Mouse (Mus musculus): Measurements from ENCODE around the gene Osmr. TPM values are rescaled to one million over a fixed set of nuclear protein-coding genes. Genes with fewer than 3 reads are reported as not detected.
A peak's percentile ranks its signal among the peaks of the same experiment; 100 is the strongest.

The Osmr gene
- polyA plus RNA-seq, 1 experiment: 13.1 TPM

DNA sequence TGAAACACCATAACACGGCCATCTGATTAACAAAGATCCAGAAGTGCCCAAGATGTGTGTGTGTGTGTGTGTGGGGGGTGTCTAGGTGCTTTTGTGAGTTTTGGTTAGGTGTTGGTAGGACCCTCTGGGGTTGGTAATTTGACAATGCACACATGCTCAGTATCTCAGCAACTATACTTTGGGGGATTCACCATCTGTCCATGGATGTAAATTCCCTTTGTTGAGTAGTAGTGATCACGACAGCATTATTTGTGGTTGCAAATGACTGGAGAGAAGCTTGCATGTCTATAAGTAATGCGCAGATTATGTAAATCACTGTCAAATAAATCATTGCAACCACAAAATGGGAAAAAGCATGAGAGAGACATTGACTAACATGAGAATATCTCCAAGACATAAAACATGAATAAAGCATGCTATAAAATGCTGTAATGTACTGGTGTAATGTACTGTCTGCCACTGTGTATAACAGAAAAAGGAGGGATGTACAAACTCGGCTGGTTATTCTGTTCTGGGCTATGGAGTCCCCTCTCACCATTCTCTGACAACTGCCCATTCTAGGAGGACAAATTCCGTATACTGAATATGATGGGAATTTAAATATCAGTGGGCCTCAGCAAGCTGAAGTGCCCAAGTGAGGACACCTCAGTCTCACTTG, 27.3 kb upstream of the Osmr start:
- H3K4me3 ChIP-seq (replicated peaks; ENCODE audit: extremely low read depth, low read depth, low read length): no peak overlapping the region
- 84% methylated on average over 5 of the region's 5 CpGs for WGBS
- H3K4me1 ChIP-seq (ENCODE audit: control insufficient read depth, insufficient read depth, low read length): peaks cover 3% of the 10 kb centered on the region
- no peak for DNase-seq
- TF ChIP-seq CTCF (IDR thresholded peaks at IDR 0.05; ENCODE audit: insufficient read depth, low read length) (no peak), POLR2A (IDR thresholded peaks at IDR 0.05; ENCODE audit: borderline replicate concordance, extremely low read depth, low read depth, low read length) (no peak)

DNA sequence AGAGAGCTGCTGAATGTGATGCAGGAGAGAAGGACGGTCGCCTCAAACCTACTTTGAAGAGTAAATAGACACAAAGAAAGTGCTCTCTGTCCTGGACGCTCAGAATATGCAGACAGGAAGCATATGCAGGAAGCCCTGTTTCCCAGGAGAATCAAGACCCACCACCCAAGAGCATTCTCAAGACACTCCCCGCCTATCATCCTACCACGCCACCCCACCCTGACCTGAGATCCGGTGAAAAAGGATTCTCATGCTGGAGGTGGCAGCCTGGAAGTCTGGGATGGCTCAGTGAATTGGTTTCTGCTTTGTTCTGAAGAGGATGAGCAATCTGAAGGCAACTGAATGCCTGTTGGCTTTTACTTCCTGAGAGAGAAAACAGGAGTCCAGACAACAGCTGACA, 26.5 kb upstream of the Osmr start:
- WGBS: 49% methylated on average over 6 of the region's 6 CpGs
- no peak for DNase-seq
- no peak for TF ChIP-seq CTCF (IDR thresholded peaks at IDR 0.05; ENCODE audit: insufficient read depth, low read length)
- no peak for TF ChIP-seq POLR2A (IDR thresholded peaks at IDR 0.05; ENCODE audit: borderline replicate concordance, extremely low read depth, low read depth, low read length)

DNA sequence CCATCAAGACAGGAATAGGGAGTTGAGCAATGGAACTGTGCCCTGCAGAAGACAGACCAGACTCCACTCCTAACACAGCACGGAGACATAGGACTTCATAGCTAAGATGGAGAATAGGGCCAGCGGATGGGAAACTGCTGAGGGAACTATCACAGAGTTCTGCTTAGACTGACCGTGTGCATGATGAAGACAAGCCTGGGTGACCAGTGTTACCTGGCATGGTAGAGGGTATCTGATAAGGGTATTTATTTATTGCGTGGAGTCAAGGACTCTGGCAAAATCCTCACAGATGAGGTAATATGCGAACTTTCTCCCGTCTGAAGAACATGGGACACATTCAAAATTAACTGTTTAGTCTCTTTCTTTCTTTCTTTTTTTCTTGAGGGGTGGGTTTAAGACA, 9.5 kb upstream of the Osmr start:
- no peaks in the 10 kb centered on the region for H3K4me1 ChIP-seq (ENCODE audit: control insufficient read depth, insufficient read depth, low read length)
- no peak for TF ChIP-seq CTCF (IDR thresholded peaks at IDR 0.05; ENCODE audit: insufficient read depth, low read length)
- no peak for TF ChIP-seq POLR2A (IDR thresholded peaks at IDR 0.05; ENCODE audit: borderline replicate concordance, extremely low read depth, low read depth, low read length)
- no peak overlapping the region for H3K4me3 ChIP-seq (replicated peaks; ENCODE audit: extremely low read depth, low read depth, low read length)
- WGBS: 71% methylated on average over 6 of the region's 6 CpGs
- no peak for DNase-seq

More for the DNA sequence above, 26.5 kb upstream of the Osmr start:
- no peak overlapping the region for H3K4me3 ChIP-seq (replicated peaks; ENCODE audit: extremely low read depth, low read depth, low read length)
- H3K4me1 ChIP-seq (ENCODE audit: control insufficient read depth, insufficient read depth, low read length): peaks cover under 1% of the 10 kb centered on the region; the same call in 1 of the 2 replicates

DNA sequence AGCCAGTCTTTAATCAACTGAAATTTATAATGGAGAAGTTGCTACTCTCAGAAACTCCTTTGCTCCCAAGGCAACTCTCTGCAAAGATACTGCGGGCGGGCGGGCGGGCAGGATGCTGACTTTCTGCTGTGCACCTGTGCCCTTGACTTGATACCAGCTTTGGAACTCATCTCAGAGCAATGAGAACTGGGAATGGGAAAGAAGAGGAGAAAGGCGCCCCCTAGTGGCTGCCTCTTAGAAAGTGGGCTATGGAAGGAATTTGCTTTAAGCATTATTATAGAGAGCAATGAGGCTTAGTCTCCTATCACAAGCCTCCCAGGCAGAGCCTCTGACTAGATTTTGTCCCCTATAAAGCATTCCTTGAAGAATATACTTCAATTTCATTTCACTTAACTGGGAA, 9.0 kb upstream of the Osmr start:
- 57% methylated on average over 5 of the region's 5 CpGs for WGBS
- Histone ChIP-seq H3K4me1 (ENCODE audit: control insufficient read depth, insufficient read depth, low read length) (no peaks in the 10 kb centered on the region), H3K4me3 (replicated peaks; ENCODE audit: extremely low read depth, low read depth, low read length) (no peak overlapping the region)
- TF ChIP-seq POLR2A (IDR thresholded peaks at IDR 0.05; ENCODE audit: borderline replicate concordance, extremely low read depth, low read depth, low read length) (no peak), CTCF (IDR thresholded peaks at IDR 0.05; ENCODE audit: insufficient read depth, low read length) (no peak; the same call in 1 of the 2 replicates)
- DNase-seq: peak; percentile 69

DNA sequence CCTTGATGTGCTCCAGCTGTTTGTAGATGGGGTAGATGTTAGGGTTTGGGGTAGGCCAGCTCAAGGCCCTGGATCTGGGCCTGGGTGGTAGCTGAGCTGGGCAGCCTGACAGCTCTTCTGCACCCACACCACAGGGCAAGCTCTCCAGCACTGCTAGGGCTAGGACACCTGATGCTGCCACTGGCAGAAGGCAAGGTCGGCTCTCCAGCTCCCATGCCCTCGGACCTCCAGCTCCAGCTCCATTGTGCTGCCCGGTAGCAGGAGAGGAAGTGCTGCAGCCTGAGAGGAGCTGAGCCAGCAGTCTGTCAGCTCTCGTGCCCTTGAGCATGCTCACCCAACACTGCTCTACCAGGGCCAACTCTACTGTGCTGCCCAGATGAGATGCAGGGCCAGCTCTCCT, 8.3 kb upstream of the Osmr start:
- H3K4me3 ChIP-seq (replicated peaks; ENCODE audit: extremely low read depth, low read depth, low read length): no peak overlapping the region
- H3K4me1 ChIP-seq (ENCODE audit: control insufficient read depth, insufficient read depth, low read length): no peaks in the 10 kb centered on the region
- DNase-seq: no peak
- 43% methylated on average over 4 of the region's 4 CpGs for WGBS
- TF ChIP-seq POLR2A (IDR thresholded peaks at IDR 0.05; ENCODE audit: borderline replicate concordance, extremely low read depth, low read depth, low read length) (no peak), CTCF (IDR thresholded peaks at IDR 0.05; ENCODE audit: insufficient read depth, low read length) (no peak)

DNA sequence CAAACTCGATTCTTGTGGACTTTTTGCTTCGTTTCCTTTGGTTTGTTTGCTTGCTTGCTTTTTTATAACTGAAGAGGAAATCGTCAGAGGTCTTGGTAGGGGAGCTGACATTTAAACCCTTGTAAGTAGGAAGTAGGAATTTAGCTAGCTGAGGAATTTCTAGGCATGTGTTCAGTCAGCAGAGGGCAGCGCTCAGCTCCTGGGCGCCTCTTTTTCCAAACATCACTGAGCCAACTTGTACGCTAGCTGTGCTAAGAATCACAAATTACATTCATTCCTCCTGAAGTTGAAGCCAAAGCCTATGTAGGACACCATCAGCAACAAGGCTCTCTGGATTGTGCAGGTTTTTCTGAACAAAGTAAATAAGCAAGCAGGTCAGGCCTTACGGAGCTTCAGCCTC, 7.4 kb upstream of the Osmr start:
- Histone ChIP-seq H3K4me1 (ENCODE audit: control insufficient read depth, insufficient read depth, low read length) (no peaks in the 10 kb centered on the region), H3K4me3 (replicated peaks; ENCODE audit: extremely low read depth, low read depth, low read length) (no peak overlapping the region)
- WGBS: 19% methylated on average over 7 of the region's 7 CpGs
- TF ChIP-seq POLR2A (IDR thresholded peaks at IDR 0.05; ENCODE audit: borderline replicate concordance, extremely low read depth, low read depth, low read length): no peak
- peak; percentile 76 for TF ChIP-seq CTCF (IDR thresholded peaks at IDR 0.05; ENCODE audit: insufficient read depth, low read length)
- DNase-seq: peak; percentile 34

DNA sequence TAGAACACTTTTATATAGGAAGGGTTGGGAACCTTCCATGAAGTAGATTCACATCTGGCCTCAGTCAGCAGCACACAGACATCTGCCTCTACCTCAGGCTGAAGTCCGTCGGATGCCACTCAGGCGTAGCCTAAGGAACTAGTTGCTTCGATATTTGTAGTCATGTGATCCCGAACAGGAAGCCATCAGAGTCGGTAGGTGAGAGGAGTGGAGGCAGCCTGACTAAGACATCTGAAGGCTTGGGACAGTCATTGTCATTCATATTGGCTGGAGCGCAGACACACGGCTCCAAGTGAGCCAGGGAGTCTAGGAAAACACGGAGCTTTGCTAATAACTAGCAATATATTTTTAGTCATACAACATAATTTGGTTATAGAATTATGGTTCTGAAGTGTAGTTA, 6.4 kb upstream of the Osmr start:
- Histone ChIP-seq H3K4me1 (ENCODE audit: control insufficient read depth, insufficient read depth, low read length) (no peaks in the 10 kb centered on the region), H3K4me3 (replicated peaks; ENCODE audit: extremely low read depth, low read depth, low read length) (no peak overlapping the region)
- WGBS: 71% methylated on average over 9 of the region's 9 CpGs
- no peak for DNase-seq
- TF ChIP-seq POLR2A (IDR thresholded peaks at IDR 0.05; ENCODE audit: borderline replicate concordance, extremely low read depth, low read depth, low read length) (no peak), CTCF (IDR thresholded peaks at IDR 0.05; ENCODE audit: insufficient read depth, low read length) (no peak)

DNA sequence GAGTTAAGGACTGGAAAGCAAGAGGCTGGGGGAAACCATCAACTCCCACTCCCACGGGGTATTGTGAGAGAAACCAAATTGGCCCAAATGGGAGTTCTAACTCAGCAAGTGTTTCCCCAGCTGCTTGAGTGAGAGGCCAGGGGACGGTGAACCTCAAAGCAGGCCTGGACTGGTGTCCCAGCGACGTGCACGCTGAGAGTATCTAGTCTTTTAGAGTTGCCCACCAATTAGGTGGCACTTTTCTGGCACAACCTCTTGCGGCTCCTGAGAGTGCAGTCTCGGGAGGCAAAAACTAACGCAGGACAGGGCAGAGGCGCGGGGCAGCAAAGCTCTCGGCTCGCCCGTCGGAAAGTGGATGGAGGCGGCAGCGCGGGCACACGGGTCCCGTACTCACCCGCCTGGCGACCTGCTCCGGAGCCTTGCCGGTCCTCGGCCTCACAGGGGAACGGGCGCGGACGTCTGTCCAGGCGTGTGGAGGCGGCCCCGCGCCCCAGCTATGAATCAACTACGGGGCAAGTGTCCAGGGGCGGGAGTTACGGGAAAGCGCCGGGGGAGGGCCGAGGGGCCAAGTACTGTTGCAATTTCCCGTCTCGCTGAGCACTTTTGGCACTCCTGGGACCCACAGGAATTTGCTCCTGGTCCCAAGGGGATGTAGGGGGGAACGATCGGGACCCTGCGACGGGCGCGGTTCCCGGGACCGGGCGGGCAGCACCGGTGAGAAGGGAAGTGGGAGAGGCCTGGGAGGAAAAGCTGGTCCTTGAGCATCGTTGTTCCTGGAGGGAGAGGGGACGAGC, 765 bp downstream of the Osmr start:
- H3K4me1 ChIP-seq (ENCODE audit: control insufficient read depth, insufficient read depth, low read length): peaks cover 11% of the 10 kb centered on the region
- 1% methylated on average over 52 of the region's 52 CpGs for WGBS
- DNase-seq: peak; percentile 69
- H3K4me3 ChIP-seq (replicated peaks; ENCODE audit: extremely low read depth, low read depth, low read length): peak overlapping the region; percentile 80
- TF ChIP-seq POLR2A (IDR thresholded peaks at IDR 0.05; ENCODE audit: borderline replicate concordance, extremely low read depth, low read depth, low read length): peak; percentile 75; the same call in 1 of the 2 replicates
- no peak for TF ChIP-seq CTCF (IDR thresholded peaks at IDR 0.05; ENCODE audit: insufficient read depth, low read length)

DNA sequence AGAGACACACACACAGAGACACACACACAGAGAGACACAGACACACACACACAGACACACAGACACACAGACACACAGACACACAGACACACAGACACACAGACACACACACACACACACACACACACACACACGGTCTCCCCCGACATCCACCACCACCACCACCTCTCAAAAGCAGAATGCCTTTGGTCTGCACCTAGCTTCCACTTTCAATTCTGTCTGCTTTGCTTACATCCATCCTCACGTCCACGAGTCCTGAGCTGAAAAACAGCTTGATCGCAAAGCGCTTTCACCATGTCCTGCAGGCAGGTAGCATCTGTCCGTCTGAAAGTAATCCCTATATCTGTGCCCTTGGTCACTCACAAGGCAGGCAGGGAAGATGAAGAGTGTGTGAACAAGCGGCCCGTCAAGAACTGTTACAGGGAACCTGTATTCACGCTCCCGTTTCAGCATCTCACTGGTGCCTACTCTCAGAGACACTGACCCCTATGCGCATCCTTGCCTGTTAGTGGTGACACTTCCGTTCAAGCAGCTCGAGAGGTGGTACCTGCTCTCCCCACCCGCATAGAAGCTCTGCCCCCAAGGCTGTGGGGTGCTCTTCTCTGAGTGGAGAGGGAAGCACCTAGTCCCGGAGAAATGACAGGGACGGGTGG, 1.5 kb downstream of the Osmr start:
- no peak for TF ChIP-seq POLR2A (IDR thresholded peaks at IDR 0.05; ENCODE audit: borderline replicate concordance, extremely low read depth, low read depth, low read length)
- no peak for TF ChIP-seq CTCF (IDR thresholded peaks at IDR 0.05; ENCODE audit: insufficient read depth, low read length)
- peak; percentile 42 for DNase-seq

More for the DNA sequence above, 1.5 kb downstream of the Osmr start:
- Histone ChIP-seq H3K4me3 (replicated peaks; ENCODE audit: extremely low read depth, low read depth, low read length) (peak overlapping the region; percentile 80), H3K4me1 (ENCODE audit: control insufficient read depth, insufficient read depth, low read length) (peaks cover 11% of the 10 kb centered on the region)
- WGBS: 13% methylated on average over 17 of the region's 17 CpGs

All from lung, adult 2 months (tissue).